Mouse (Mus musculus) liver, postnatal 0 days (tissue): ENCODE measurements at regions not wholly inside any gene's neighbourhood (a gene's known extent, or its start where the extent isn't known, plus 50 kb on each side); places are given as distances from the start of the nearest gene placed in this dataset.

Experiments used
- CTCF ChIP-seq: sonication (generic); IDR thresholded peaks from 2 replicates; pipeline ENCODE4 v1.5.1; 2016; ENCODE audit warnings: antibody characterized with exemption, low read depth
- EP300 ChIP-seq: IDR thresholded peaks from 2 replicates; pipeline ENCODE4 v1.6.1; 2016; ENCODE audit warnings: antibody characterized with exemption, low read depth, mild to moderate bottlenecking

DNA sequence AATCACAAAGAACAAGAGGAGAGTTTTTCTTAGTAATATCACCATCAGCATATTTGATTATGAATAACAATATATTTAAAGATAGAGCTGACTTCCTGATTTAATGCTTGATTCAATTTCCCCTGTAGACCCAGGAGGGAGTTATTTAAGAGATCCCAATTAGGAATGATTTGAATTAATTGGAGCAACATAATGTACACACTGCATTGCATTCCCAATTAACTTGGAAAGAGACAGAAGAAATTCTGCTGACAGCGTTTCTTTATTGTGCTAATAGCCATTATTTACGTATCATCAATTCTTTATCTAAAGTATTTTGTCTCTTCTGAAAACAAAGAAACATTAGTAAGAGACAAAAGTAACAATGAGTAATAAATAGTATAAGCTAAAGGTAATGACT, 1491.2 kb upstream of the Cited2 start:
- TF ChIP-seq CTCF = no peak
- no peak for TF ChIP-seq EP300
